In the genomic region with DNA sequence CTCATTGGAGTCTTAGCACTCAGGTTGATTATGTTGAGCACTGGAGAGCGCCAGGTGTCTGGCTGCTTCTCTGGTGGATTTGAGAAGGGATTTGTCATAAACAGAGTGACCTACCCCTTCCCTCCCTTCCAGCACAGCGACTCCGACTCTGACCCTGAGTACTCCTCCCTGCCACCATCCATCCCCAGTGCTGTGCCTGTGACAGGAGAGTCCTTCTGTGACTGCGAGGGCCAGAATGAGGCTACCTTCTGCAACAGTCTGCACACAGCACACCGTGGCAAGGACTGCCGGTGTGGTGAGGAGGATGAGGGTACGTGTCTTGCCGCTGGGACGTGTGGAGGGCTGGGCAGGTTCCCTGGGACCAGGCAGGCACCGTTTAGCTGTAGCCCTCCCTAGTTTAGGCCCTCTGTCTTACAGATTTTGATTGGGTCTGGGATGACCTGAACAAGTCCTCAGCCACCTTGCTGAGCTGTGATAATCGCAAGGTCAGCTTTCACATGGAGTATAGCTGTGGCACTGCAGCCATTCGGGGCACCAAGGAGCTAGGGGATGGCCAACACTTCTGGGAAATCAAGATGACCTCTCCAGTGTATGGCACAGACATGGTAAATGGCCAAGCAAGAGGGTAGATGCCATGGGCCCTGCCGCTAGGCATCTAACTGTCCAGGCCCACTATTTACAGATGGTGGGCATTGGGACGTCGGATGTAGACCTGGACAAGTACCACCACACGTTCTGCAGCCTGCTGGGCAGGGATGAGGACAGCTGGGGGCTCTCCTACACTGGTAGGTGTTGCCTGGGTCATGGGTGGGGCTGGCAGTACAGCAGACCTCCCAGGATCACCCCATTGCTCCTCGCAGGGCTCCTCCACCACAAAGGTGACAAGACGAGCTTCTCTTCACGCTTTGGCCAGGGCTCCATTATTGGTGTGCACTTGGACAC, we compare ENCODE assay signal across 1 mouse cellular context.
A peak's percentile ranks its signal among the peaks of the same experiment; 100 is the strongest.
TF ChIP-seq lines count a peak whose summit lies in the region.

No protein-coding gene starts in this region.

TF ChIP-seq in CH12.LX, 34 proteins besides CTCF, POLR2A, EP300 and RAD21:
- no peak for TF ChIP-seq NELFE (IDR thresholded peaks at IDR 0.05; ENCODE audit: low read depth, low read length)
- TF ChIP-seq POLR2AphosphoS2 (IDR thresholded peaks at IDR 0.05; ENCODE audit: low read depth, low read length) = peak; percentile 8; the same call in 1 of the 2 replicates
- TF ChIP-seq TBP (conservative IDR thresholded peaks at IDR 0.05; ENCODE audit: low read depth, low read length) = no peak
- 0 out of 2 replicates have a peak, but pooled peaks have one; percentile 18 for TF ChIP-seq CHD2 (IDR thresholded peaks at IDR 0.05; ENCODE audit: low read length)
- no peak for TF ChIP-seq UBTF (IDR thresholded peaks at IDR 0.05; ENCODE audit: low read depth, low read length)
